Comparison of ENCODE assay signal across 8 mouse cellular contexts in genomic region chr8:123988605-123989038, GRCm38 (mm10). TPM values are rescaled to one million over a fixed set of nuclear protein-coding genes. Genes with fewer than 3 reads are reported as not detected.
DNase-seq lines count a peak whose midpoint lies in the region; ATAC-seq lines count a peak whose summit lies in the region.

No protein-coding gene starts in this region.

- no peak for ATAC-seq in lung, embryonic 16.5 days (ENCODE audit: low read depth)
- ATAC-seq in common myeloid progenitor, adult 5-6 weeks (replicated peaks; ENCODE audit: low read depth, poor library complexity, severe bottlenecking), result peak; percentile 85
- peak; percentile 56; the same call in 1 of the 2 replicates for ATAC-seq in stomach, embryonic 14.5 days (ENCODE audit: insufficient number of reproducible peaks, insufficient read depth, low FRiP score, low read depth)
- ATAC-seq in kidney, embryonic 14.5 days (ENCODE audit: low FRiP score, low TSS enrichment), result no peak

- H3K4me2 ChIP-seq in lung, embryonic 16.5 days (ENCODE audit: low read depth, low read length), result no peak overlapping the region
- no peak overlapping the region for H3K4me2 ChIP-seq in stomach, embryonic 14.5 days (replicated peaks; ENCODE audit: low read depth, low read length)
- H3K4me2 ChIP-seq in kidney, embryonic 14.5 days (replicated peaks; ENCODE audit: low read depth, low read length), result no peak overlapping the region

- no peaks in the 10 kb centered on the region for H3K27me3 ChIP-seq in lung, embryonic 16.5 days (ENCODE audit: control insufficient read depth, insufficient read depth, low read depth, low read length)
- no peaks in the 10 kb centered on the region for H3K27me3 ChIP-seq in stomach, embryonic 14.5 days (ENCODE audit: control insufficient read depth, insufficient read depth, low read length)
- H3K27me3 ChIP-seq in kidney, embryonic 14.5 days (ENCODE audit: control insufficient read depth, insufficient read depth, low read length), result no peaks in the 10 kb centered on the region

- 28% methylated on average over 6 of the region's 6 CpGs for WGBS in lung, embryonic 16.5 days
- WGBS in large intestine, adult 2 months, result 29% methylated on average over 6 of the region's 6 CpGs
- WGBS in stomach, embryonic 14.5 days, result 53% methylated on average over 6 of the region's 6 CpGs
- 77% methylated on average over 6 of the region's 6 CpGs for WGBS in kidney, embryonic 14.5 days

- DNase-seq in lung, adult 18-20 months, result no peak
- peak; percentile 44 for DNase-seq in large intestine, adult 2 months (ENCODE audit: low read depth, low spot score)
- DNase-seq in right cerebral cortex, postnatal 36 days (ENCODE audit: low spot score in 2 of 2), result no peak
- no peak for DNase-seq in left cerebral cortex, adult 9 months (ENCODE audit: low spot score in 2 of 2)

- H3K27ac ChIP-seq in lung, embryonic 16.5 days (ENCODE audit: low read length), result peak overlapping the region; percentile 28; the same call in 1 of the 2 replicates
- H3K27ac ChIP-seq in stomach, embryonic 14.5 days (ENCODE audit: low read length), result peak overlapping the region; percentile 67; the same call in 1 of the 2 replicates
- no peak overlapping the region for H3K27ac ChIP-seq in kidney, embryonic 14.5 days (ENCODE audit: low read depth, low read length)

- H3K9me3 ChIP-seq in lung, embryonic 16.5 days (ENCODE audit: control insufficient read depth, low read length), result no peaks in the 10 kb centered on the region
- H3K9me3 ChIP-seq in stomach, embryonic 14.5 days (ENCODE audit: control insufficient read depth, low read depth, low read length), result no peaks in the 10 kb centered on the region
- H3K9me3 ChIP-seq in kidney, embryonic 14.5 days (ENCODE audit: control insufficient read depth, low read length), result no peaks in the 10 kb centered on the region

- H3K9ac ChIP-seq in lung, embryonic 16.5 days (ENCODE audit: low read length), result no peak overlapping the region
- H3K9ac ChIP-seq in stomach, embryonic 14.5 days (replicated peaks; ENCODE audit: low read depth, low read length), result no peak overlapping the region
- no peak overlapping the region for H3K9ac ChIP-seq in kidney, embryonic 14.5 days (ENCODE audit: low read depth, low read length)

- H3K4me3 ChIP-seq in lung, embryonic 16.5 days (ENCODE audit: low read length), result no peak overlapping the region
- no peak overlapping the region for H3K4me3 ChIP-seq in stomach, embryonic 14.5 days (ENCODE audit: low read depth, low read length)
- no peak overlapping the region for H3K4me3 ChIP-seq in kidney, embryonic 14.5 days (ENCODE audit: low read length)

- no peaks in the 10 kb centered on the region for H3K4me1 ChIP-seq in lung, embryonic 16.5 days (replicated peaks; ENCODE audit: control insufficient read depth, insufficient read depth, low read length)
- peaks cover 7% of the 10 kb centered on the region; the same call in 1 of the 2 replicates for H3K4me1 ChIP-seq in stomach, embryonic 14.5 days (ENCODE audit: control insufficient read depth, insufficient read depth, low read length)
- no peaks in the 10 kb centered on the region for H3K4me1 ChIP-seq in kidney, embryonic 14.5 days (ENCODE audit: control insufficient read depth, insufficient read depth, low read length)

- no peaks in the 10 kb centered on the region for H3K36me3 ChIP-seq in lung, embryonic 16.5 days (ENCODE audit: control insufficient read depth, insufficient read depth, low read length)
- H3K36me3 ChIP-seq in stomach, embryonic 14.5 days (ENCODE audit: control insufficient read depth, insufficient read depth, low read length), result no peaks in the 10 kb centered on the region
- no peaks in the 10 kb centered on the region; the same call in 1 of the 2 replicates for H3K36me3 ChIP-seq in kidney, embryonic 14.5 days (ENCODE audit: control insufficient read depth, insufficient read depth, low read length)

RNA-seq across cellular contexts. Expression of gene Abcb10, which starts 5.7 kb away (rescaled TPM):
- polyA plus RNA-seq in lung, embryonic 16.5 days (2015; fragmentation: Nextera tagmentation; extraction: Ambion mirVana), result 13.8 and 14.3 TPM in 2 replicates
- total RNA-seq in common myeloid progenitor, adult 5-6 weeks (2017), result 20.2 and 21.1 TPM in 2 replicates
- 12.7 and 23.2 TPM in 2 replicates for polyA plus RNA-seq in large intestine, adult 2 months (2012; rRNA removed)
- polyA plus RNA-seq in stomach, embryonic 14.5 days (2014; fragmentation: Nextera tagmentation; extraction: Ambion mirVana), result 23.8 and 24.5 TPM in 2 replicates
- 9.1 and 17.1 TPM in 2 replicates for polyA plus RNA-seq in kidney, embryonic 14.5 days (2014; fragmentation: Nextera tagmentation; extraction: Ambion mirVana)

RNA-seq across cellular contexts. Expression of gene Taf5l, which starts 32.6 kb away (rescaled TPM):
- polyA plus RNA-seq in lung, embryonic 16.5 days (2015; fragmentation: Nextera tagmentation; extraction: Ambion mirVana), result 29.3 and 30.9 TPM in 2 replicates
- 45.6 and 46.5 TPM in 2 replicates for total RNA-seq in common myeloid progenitor, adult 5-6 weeks (2017)
- 32.4 and 40.4 TPM in 2 replicates for polyA plus RNA-seq in large intestine, adult 2 months (2012; rRNA removed)
- polyA plus RNA-seq in stomach, embryonic 14.5 days (2014; fragmentation: Nextera tagmentation; extraction: Ambion mirVana), result 43.8 and 50.4 TPM in 2 replicates
- polyA plus RNA-seq in kidney, embryonic 14.5 days (2014; fragmentation: Nextera tagmentation; extraction: Ambion mirVana), result 29.6 and 53.3 TPM in 2 replicates

RNA-seq across cellular contexts. Expression of gene Urb2, which starts 32.7 kb away (rescaled TPM):
- polyA plus RNA-seq in lung, embryonic 16.5 days (2015; fragmentation: Nextera tagmentation; extraction: Ambion mirVana), result 4.0 and 4.6 TPM in 2 replicates
- 25.4 and 28.0 TPM in 2 replicates for total RNA-seq in common myeloid progenitor, adult 5-6 weeks (2017)
- polyA plus RNA-seq in large intestine, adult 2 months (2012; rRNA removed), result 4.0 and 6.6 TPM in 2 replicates
- polyA plus RNA-seq in stomach, embryonic 14.5 days (2014; fragmentation: Nextera tagmentation; extraction: Ambion mirVana), result 7.3 and 8.0 TPM in 2 replicates
- polyA plus RNA-seq in kidney, embryonic 14.5 days (2014; fragmentation: Nextera tagmentation; extraction: Ambion mirVana), result 4.8 and 10.2 TPM in 2 replicates

RNA-seq across cellular contexts. Expression of gene Nup133, which starts 39.6 kb away (rescaled TPM):
- polyA plus RNA-seq in lung, embryonic 16.5 days (2015; fragmentation: Nextera tagmentation; extraction: Ambion mirVana), result 37.7 and 39.5 TPM in 2 replicates
- 29.4 and 36.8 TPM in 2 replicates for total RNA-seq in common myeloid progenitor, adult 5-6 weeks (2017)
- polyA plus RNA-seq in large intestine, adult 2 months (2012; rRNA removed), result 12.5 and 14.4 TPM in 2 replicates
- 38.4 and 44.8 TPM in 2 replicates for polyA plus RNA-seq in stomach, embryonic 14.5 days (2014; fragmentation: Nextera tagmentation; extraction: Ambion mirVana)
- 31.8 and 55.0 TPM in 2 replicates for polyA plus RNA-seq in kidney, embryonic 14.5 days (2014; fragmentation: Nextera tagmentation; extraction: Ambion mirVana)

Comparison
In these comparisons a context has a peak if more than half of its experiments do, and no peak if none do; other contexts are left out.
1. ATAC-seq: peak in common myeloid progenitor, adult 5-6 weeks (single experiment) and stomach, embryonic 14.5 days (single experiment); none in lung, embryonic 16.5 days (single experiment) and kidney, embryonic 14.5 days (single experiment).